Mouse (Mus musculus) lung, postnatal 0 days (tissue): ENCODE measurements at regions not wholly inside any gene's neighbourhood (a gene's known extent, or its start where the extent isn't known, plus 50 kb on each side); places are given as distances from the start of the nearest gene placed in this dataset.

ENCODE experiments used
- ATAC-seq: fragments of 200-750 bp; cut with Nextera tagmentation; 2 replicates; pipeline ENCODE4 v1.8.0; 2017; ENCODE audit warnings: moderate library complexity
- DNase-seq: peaks from one replicate; pipeline ENCODE4 v3.0.0-alpha.2; 2016; ENCODE audit warnings: low spot score
- H3K27ac ChIP-seq: fragments of 300-500 bp; sonication (generic); 2 replicates; pipeline ENCODE4 v1.5.1; 2014; ENCODE audit warnings: antibody characterized with exemption, mild to moderate bottlenecking, low read length, mixed read lengths
- H3K27me3 ChIP-seq: fragments of 300-500 bp; sonication (generic); replicated peaks from 2 replicates; pipeline ENCODE4 v1.6.1; 2014; ENCODE audit warnings: low read length, mixed read lengths; ENCODE audit not compliant: insufficient read depth
- H3K36me3 ChIP-seq: fragments of 300-500 bp; sonication (generic); 2 replicates; pipeline ENCODE4 v1.6.1; 2014; ENCODE audit warnings: low read length, mixed read lengths; ENCODE audit not compliant: insufficient read depth
- H3K4me1 ChIP-seq: fragments of 300-500 bp; sonication (generic); 2 replicates; pipeline ENCODE4 v1.6.1; 2014; ENCODE audit warnings: antibody characterized with exemption, low read depth, low read length, mixed read lengths; ENCODE audit not compliant: insufficient read depth
- H3K4me2 ChIP-seq: fragments of 300-500 bp; sonication (generic); replicated peaks from 2 replicates; pipeline ENCODE4 v1.6.1; 2014; ENCODE audit warnings: low read depth, mild to moderate bottlenecking, low read length, moderate library complexity, mixed read lengths
- H3K4me3 ChIP-seq: fragments of 300-500 bp; sonication (generic); 2 replicates; pipeline ENCODE4 v1.5.1; 2014; ENCODE audit warnings: low read depth, low read length
- H3K9ac ChIP-seq: fragments of 300-500 bp; sonication (generic); replicated peaks from 2 replicates; pipeline ENCODE4 v1.6.1; 2014; ENCODE audit warnings: low read depth, mild to moderate bottlenecking
- H3K9me3 ChIP-seq: fragments of 300-500 bp; sonication (generic); 2 replicates; pipeline ENCODE4 v1.6.1; 2016; ENCODE audit warnings: low read length, mixed read lengths
- CTCF ChIP-seq: IDR thresholded peaks from 2 replicates; pipeline ENCODE4 v1.5.1; 2016; ENCODE audit warnings: antibody characterized with exemption, mild to moderate bottlenecking
- EP300 ChIP-seq: IDR thresholded peaks from 2 replicates; pipeline ENCODE4 v1.6.1; 2016; ENCODE audit warnings: antibody characterized with exemption, mild to moderate bottlenecking, control low read depth
- WGBS: fragments of 180-500 bp; shearing (Covaris S2); extraction: QIAGEN DNeasy Blood & Tissue Kit; methylation state at CpG from one replicate; pipeline ENCODE4 v1.1.7; 2014; 5-methylcytosine and 5-hydroxymethylcytosine counted together

DNA sequence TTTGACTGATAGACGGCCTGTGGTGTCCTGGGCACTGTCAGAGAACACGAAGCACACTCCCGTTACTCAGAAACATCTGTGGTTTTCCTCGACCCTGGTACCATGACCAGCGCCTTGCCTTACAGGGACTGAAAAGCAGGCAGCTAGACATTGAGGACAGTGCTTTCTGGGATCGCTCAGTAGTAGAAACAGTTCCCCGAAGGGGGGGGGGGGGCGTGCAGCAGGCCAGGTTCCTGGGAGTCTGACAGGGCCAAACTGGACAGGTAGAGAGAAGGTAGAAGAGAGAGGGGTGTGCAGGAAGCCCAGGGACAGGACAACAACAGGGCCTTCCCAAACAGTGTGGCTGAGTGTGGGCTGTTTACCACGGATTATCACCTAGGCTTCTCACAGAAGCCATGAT is 93.5 kb upstream of the Dio3 start:
- Histone ChIP-seq H3K36me3 (no peaks in the 10 kb centered on the region), H3K9me3 (no peaks in the 10 kb centered on the region), H3K4me3 (no peak overlapping the region), H3K4me1 (no peaks in the 10 kb centered on the region), H3K27ac (no peak overlapping the region), H3K4me2 (no peak overlapping the region), H3K27me3 (peaks cover 33% of the 10 kb centered on the region), H3K9ac (no peak overlapping the region)
- 57% methylated on average over 9 of the region's 9 CpGs for WGBS
- DNase-seq (no peak), ATAC-seq (no peak)
- TF ChIP-seq EP300 = no peak
- TF ChIP-seq CTCF = no peak

GRCm38 (mm10) chr12:110186381-110186780 is 92.5 kb upstream of the Dio3 start:
- Histone ChIP-seq H3K36me3 (no peaks in the 10 kb centered on the region), H3K27ac (no peak overlapping the region), H3K4me1 (no peaks in the 10 kb centered on the region), H3K4me3 (no peak overlapping the region), H3K9me3 (no peaks in the 10 kb centered on the region), H3K27me3 (peaks cover 33% of the 10 kb centered on the region), H3K9ac (no peak overlapping the region), H3K4me2 (no peak overlapping the region)
- TF ChIP-seq CTCF (no peak), EP300 (no peak)
- WGBS = 60% methylated on average over 3 of the region's 3 CpGs
- no peak for DNase-seq
- ATAC-seq = no peak

DNA sequence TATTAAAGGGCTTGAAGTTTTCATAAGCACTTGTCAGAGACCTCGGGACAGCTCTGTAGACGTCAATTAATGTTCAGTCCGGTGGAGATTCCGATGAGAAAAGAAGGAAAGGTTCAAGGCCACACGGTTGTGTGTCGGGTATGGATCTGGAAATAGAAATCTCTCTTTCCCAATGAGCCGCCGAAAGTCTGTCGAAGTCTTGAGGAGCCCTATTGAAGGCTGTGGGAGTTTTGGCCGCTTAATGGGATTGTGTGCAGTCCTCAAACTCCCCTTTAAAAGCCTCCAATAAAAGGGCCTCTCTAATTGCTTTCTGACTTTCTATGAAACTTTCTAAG is 92.0 kb upstream of the Dio3 start:
- no peak for DNase-seq
- Histone ChIP-seq H3K9ac (no peak overlapping the region), H3K27me3 (peaks cover 33% of the 10 kb centered on the region), H3K4me1 (no peaks in the 10 kb centered on the region), H3K4me3 (no peak overlapping the region), H3K36me3 (no peaks in the 10 kb centered on the region), H3K4me2 (no peak overlapping the region), H3K9me3 (no peaks in the 10 kb centered on the region), H3K27ac (no peak overlapping the region)
- ATAC-seq = no peak
- TF ChIP-seq CTCF = no peak
- TF ChIP-seq EP300 = no peak
- 36% methylated on average over 10 of the region's 10 CpGs for WGBS

- H3K4me1 ChIP-seq = no peaks in the 10 kb centered on the region
- TF ChIP-seq CTCF = no peak
- TF ChIP-seq EP300 = no peak
- no peak for ATAC-seq
- WGBS = 5% methylated on average over 48 of the region's 49 CpGs
- DNase-seq = no peak
- no peak overlapping the region for H3K9ac ChIP-seq
- H3K9me3 ChIP-seq = no peaks in the 10 kb centered on the region
- no peak overlapping the region for H3K27ac ChIP-seq
- peaks cover 33% of the 10 kb centered on the region for H3K27me3 ChIP-seq
- no peak overlapping the region for H3K4me3 ChIP-seq
- no peaks in the 10 kb centered on the region for H3K36me3 ChIP-seq
- no peak overlapping the region for H3K4me2 ChIP-seq
Observed at GRCm38 (mm10) chr12:110187246-110188135, 91.4 kb upstream of the Dio3 start.

- Histone ChIP-seq H3K4me2 (no peak overlapping the region), H3K4me3 (no peak overlapping the region), H3K9ac (no peak overlapping the region), H3K9me3 (no peaks in the 10 kb centered on the region), H3K4me1 (no peaks in the 10 kb centered on the region), H3K27ac (no peak overlapping the region), H3K36me3 (no peaks in the 10 kb centered on the region), H3K27me3 (peaks cover 33% of the 10 kb centered on the region)
- 4% methylated on average over 29 of the region's 29 CpGs for WGBS
- no peak for TF ChIP-seq EP300
- no peak for TF ChIP-seq CTCF
- ATAC-seq (no peak), DNase-seq (no peak)
Observed at GRCm38 (mm10) chr12:110188136-110188631, 90.7 kb upstream of the Dio3 start.

GRCm38 (mm10) chr12:110188641-110189328 is 90.1 kb upstream of the Dio3 start:
- H3K4me1 ChIP-seq = no peaks in the 10 kb centered on the region
- WGBS = 4% methylated on average over 39 of the region's 39 CpGs
- no peak for ATAC-seq
- H3K27ac ChIP-seq = no peak overlapping the region
- no peak overlapping the region for H3K9ac ChIP-seq
- H3K36me3 ChIP-seq = no peaks in the 10 kb centered on the region
- H3K4me2 ChIP-seq = 0 out of 2 replicates have a peak overlapping the region, but pooled peaks have one; percentile 5
- H3K4me3 ChIP-seq = peak overlapping the region; percentile 5; the same call in 1 of the 2 replicates
- TF ChIP-seq EP300 = no peak
- TF ChIP-seq CTCF = no peak
- H3K9me3 ChIP-seq = no peaks in the 10 kb centered on the region
- no peak for DNase-seq
- H3K27me3 ChIP-seq = peaks cover 33% of the 10 kb centered on the region
